Mouse (Mus musculus): Measurements from ENCODE around the gene Aak1.

Aak1 gene

DNA sequence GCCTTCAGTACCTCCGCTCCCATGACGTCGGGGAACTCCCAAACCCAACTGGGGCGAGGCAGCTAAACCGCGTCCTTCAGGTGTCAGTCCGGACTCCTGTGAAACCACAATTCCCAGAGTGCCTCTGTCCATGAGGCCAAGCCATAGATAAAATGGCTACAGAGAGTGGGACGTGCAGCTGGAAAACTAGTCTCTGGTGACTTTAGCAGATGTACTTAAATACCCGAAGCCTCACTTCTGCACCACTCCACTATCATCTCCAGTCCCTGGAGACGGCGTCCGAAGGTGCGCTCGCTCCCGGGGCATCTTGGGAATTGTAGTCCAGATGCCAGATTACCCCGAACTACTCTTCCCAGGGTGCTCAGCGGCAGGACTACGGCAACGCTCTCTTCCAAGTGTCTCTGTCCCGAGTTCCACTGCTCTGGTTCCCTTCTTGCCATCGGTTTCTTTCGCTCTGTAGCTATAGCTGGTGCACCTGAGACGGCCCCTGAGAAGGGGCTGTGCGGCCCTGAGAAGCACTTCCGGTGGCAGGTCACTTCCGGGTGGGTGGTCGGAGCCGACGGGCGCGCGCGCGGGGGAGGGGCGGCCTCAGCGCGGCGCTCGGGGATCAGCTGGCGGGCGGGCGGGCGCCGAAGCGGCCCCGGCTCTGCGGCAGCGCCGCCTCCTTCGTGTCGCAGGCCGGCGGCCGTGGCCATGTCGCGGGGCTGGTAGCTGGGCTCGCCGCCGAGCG lies at the start of gene Aak1:
Gene Aak1 (plus strand): TSS at position 603 of the 730 bp plus-strand sequence.
- peak; percentile 48 to 81 for DNase-seq (ENCODE audit: low read depth in 1 of 2, low spot score in 2 of 2)

DNA sequence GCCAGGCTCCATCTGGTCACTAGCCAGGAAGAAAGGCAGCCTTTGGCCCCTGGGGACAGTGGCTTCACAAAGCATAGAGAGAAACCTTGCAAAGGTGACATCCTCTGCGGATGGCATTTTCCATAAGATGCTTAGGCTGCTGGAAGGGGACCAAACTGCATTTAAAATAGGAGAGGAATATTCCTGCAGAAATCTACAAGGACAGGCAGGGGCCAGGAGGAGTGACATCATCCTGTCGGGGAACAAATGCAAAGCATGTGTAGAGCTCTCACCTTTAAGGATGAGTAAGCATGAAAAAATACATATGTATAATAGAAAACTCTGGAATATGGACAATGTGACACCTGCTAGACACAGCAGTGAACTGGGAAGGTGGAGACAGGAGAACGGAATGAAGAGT lies 48.9 kb upstream of the Aak1 start:
- DNase-seq (ENCODE audit: low read depth in 1 of 2, low spot score in 2 of 2), result no peak

DNA sequence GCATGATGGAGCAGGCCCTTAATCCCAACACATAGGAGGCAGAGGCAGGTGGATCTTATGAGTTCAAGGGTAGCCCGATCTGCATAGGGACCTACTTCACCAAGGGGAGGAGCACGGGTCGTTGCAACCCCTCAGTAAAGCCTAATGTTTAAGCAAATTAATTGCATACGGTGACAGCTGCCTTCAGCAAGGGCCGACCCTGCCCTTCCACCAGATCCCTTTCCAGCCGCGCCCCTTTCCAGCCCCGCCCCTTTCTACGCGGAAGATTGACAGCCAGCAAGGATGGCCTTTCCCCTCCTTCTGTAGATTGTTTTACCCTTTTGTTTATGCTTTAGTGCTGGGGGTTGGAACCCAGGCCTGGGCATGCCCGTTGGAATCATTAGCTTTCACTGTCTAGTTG lies 47.9 kb upstream of the Aak1 start:
- DNase-seq (ENCODE audit: low read depth in 1 of 2, low spot score in 2 of 2), result no peak

DNA sequence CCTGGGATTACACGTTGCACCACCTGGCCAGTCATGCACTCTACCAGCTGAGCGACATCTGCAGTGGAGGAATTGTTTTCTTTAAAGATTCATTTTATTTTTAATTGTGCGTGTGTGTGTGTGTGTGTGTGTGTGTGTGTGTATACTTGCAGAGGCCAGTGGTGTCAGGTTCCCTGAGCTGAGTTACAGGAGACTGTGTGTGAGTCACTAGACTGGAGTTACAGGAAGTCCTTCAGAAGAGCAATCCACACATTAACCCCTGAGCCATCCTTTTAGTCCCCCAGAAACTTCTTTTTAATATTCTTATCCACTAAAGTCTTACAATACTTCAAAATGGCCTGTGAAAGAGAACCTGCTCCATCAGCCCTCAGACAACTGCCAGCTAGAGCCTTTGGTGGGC lies 44.7 kb upstream of the Aak1 start:
- DNase-seq (ENCODE audit: low read depth in 1 of 2, low spot score in 2 of 2), result no peak

DNA sequence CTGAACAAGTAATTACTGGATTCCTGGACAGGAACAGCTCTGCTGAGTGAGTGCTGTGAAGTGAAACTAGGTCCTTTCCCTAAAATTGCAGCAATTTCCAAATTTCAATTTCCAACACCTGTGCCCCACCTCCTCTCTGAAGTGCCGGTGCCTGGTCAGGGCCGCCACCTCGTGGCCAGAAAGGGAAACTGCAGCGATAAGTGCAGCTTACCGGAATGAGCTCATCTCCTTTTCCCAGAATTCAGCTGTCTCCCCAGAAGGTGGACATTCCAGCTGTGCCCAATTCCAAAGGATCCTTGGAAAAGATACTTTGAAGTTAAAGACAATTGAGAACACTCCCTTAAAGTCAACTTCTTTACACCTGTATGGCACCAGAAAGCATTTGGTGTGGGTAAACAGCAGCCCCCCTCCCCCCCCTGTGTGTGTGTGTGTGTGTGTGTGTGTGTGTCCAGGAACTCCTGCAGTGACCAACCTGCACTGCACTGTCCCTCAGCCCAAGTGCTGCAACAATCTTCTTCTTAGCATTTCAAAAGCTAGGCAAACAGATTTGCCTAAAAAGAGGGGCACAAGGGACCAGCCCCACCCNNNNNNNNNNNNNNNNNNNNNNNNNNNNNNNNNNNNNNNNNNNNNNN lies 42.7 kb upstream of the Aak1 start:
- peak in 1 of 2 experiments; percentile 31 for DNase-seq (ENCODE audit: low read depth in 1 of 2, low spot score in 2 of 2)

DNA sequence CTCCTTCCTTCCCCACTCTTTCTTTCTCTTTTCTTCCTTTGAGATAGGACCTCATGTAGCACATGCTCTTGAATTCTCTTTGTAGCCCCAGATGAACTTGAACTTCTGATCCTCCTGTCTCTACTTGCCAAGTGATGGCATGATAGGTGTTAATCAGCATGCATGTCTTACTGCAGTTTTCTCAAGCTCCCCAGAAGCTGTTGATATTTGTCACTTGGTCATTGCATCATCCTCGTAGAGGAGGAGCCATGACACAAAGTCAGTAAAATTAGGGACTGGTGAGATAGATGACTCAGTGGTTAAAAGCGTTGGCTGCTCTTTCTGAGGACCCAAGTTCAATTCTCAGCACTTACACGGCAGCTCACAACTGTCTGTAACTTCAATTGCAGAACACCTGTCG lies 36.4 kb upstream of the Aak1 start:
- DNase-seq (ENCODE audit: low read depth in 1 of 2, low spot score in 2 of 2), result no peak

DNA sequence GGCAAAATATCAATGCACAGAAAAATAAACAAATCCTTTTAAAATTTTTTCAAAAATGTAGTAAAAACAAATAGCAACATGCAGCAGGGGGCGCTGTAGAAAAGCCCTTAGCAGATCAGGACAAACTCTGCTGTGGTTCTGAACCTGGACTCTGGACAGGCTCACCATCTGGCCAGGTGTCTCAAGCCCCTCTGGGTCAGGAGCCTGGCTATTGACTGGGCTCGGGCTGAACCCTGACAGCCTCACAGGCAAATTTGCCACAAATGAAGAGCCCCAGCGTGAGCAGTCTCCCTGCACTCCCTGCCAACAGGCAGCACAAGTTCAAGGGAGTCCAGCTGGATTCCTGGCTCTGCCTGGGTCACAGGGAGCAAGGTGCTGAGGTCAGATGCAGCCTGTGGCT lies 36.0 kb upstream of the Aak1 start:
- DNase-seq (ENCODE audit: low read depth in 1 of 2, low spot score in 2 of 2), result no peak

DNA sequence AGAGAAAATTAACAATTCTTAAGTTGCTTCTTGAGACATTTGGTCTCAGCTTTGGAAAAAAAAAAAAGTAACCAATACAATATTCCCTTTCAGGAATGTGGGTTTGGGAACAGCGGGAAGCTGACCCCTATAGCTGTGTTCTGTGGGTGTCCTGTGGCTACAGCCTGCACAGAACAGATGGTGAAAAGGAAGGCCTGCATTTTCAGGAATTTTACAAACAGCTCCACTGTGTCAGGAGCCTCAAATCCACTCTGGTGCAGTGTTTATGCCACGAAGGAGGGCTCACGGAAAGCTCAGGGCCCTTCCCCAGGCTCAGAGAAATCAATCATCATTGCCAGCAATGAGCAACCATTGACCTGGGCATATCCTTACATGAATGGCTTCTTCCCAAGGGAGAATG lies 34.4 kb upstream of the Aak1 start:
- no peak for DNase-seq (ENCODE audit: low read depth in 1 of 2, low spot score in 2 of 2)

DNA sequence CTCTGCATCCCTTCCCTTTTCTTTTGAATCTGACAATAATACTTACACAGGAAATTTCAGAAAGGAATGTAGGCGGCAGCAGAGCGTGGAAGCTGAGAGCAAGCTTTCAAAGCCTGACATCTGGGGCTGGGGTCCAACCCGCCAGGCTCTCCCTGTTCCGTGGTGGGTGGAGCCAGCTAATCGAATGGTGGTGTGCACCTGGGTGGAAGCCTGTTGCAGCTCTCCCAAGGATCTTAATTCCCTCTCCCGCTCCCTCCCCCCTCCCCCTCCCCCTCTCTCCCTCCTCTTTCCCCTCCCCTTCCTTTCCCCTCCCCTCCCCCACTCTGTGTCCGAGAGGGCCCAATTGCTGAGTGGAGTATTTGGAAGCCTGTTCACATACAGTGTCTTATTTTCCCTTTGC lies 33.9 kb upstream of the Aak1 start:
- no peak for DNase-seq (ENCODE audit: low read depth in 1 of 2, low spot score in 2 of 2)

DNA sequence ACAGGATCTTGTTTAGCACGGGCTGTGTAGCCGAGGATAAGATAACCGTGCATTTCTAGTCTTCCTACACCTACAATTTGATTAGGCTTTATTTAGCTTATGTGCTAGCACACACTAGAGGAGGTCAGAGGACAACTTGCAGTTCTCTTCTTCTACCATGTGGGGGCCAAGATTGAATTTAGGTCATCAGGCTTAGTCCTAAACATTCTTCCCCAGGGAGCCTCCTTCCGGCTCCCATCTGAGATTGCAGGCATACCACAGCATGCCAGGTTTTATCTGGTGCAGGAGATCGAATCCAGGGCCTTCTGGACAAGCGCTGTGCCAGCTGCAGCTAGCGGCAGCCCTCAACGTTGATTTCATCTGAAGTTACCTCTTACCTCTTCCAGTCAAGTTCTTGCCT lies 32.7 kb upstream of the Aak1 start:
- no peak for DNase-seq (ENCODE audit: low read depth in 1 of 2, low spot score in 2 of 2)

DNA sequence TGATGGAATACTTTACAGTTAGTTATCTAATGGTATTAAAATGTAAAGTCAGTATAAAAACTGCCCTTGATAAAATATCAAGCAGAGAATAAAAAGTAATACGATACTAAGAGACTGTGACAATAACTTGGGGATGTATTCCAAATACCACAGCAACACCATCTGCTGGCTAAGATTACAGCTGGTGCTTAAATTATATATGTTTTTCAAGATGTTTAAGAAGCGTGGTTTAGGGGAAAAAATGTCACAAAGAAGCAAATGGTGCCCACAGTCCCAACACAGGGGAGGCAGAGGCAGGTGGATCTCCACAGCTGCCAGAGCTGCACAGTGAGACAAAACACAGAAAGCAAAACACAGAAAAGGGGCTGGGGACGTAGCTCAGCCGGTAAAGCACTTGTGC lies 30.4 kb upstream of the Aak1 start:
- no peak for DNase-seq (ENCODE audit: low read depth in 1 of 2, low spot score in 2 of 2)

DNA sequence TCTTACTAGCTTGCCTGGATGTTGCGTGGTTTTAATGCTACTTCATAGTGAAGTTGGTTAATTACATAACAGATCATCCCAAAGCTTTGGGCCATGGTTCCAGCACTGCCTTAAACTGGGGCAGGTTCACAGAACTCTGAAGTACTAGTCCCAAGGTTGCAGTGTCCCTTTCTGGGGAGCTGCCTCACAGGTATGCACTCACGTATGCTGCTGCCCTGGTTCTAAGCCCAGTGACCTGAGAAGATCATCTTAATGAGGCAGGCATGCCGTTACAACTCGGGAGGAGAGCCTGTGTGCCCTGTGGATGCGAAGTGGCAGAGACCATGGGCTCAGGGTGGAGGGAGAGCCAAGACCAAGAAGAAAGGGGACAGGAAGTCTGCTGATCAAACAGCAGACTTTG lies 29.4 kb upstream of the Aak1 start:
- no peak for DNase-seq (ENCODE audit: low read depth in 1 of 2, low spot score in 2 of 2)

DNA sequence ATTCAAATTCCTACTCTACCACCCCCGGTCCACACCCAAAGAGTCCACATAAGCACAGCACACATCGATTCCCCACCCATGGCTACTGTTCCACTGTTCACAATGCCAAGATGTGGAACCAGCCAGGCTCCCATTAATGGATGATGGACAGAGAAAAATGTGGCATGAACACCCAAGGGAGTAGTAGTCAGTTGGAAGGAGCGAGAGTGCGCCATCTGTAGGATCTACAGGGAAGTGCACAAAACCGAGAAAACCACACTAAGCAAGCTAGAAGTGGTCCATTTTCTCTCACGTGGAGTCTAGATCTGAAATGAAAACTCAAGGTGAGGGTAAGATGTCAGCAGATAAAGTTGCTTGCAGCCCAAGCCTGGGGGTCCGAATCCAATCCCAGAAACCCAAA lies 28.6 kb upstream of the Aak1 start:
- DNase-seq (ENCODE audit: low read depth in 1 of 2, low spot score in 2 of 2), result no peak

DNA sequence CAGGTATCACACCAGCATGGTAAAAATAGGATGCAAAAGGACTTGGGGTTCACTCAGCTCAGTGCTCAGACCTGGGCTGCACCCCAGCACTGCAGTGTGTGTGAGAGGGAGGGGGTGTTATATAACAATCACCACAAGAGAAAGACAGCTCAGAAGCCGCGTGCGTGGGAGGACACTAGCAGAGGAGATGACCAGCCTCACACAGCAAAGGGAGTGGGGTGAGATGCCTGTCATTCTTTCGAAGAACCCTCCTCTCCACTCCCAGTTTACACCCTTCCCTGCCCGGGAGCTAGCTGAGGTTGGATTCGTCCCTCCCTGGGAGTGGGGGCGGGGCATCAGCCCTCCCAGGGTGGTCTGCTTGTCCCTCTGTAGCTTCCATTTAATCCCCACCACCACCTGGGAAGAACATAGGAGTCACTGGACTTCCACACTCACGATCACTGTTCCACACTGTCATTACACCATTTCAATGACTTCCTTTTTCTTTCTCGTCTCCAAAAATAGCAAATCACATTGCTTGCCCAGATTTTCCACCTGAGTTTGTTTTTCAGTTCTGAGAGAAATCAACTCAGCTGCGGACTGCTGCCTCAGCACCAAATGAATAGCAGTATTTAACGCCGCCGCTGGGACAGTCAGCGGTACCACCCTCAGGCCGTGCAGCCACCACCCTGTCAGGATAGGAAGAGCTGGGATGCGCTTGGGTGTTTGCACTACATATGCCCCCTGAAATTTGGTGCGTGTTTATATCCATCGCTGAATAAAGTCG lies 26.8 kb upstream of the Aak1 start:
- no peak for DNase-seq (ENCODE audit: low read depth in 1 of 2, low spot score in 2 of 2)

DNA sequence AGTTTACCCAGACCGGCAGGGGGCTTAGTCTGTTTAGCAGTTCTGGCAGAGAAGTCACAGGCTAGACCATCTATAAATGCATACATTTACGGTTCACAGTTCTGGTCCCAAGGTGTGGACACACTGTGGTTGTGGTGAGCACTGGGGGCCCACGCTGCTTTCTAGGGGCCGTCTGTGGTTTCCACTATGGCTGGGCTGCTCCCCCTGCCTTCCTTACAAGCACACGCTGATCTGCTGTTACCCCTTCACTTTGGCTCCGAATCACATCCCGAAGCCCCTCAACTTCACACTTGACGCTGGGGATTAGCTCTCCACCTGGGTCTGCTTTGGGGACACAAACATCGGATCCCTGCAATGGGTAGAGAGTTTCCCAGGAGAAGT lies 26.3 kb upstream of the Aak1 start:
- no peak for DNase-seq (ENCODE audit: low read depth in 1 of 2, low spot score in 2 of 2)

DNA sequence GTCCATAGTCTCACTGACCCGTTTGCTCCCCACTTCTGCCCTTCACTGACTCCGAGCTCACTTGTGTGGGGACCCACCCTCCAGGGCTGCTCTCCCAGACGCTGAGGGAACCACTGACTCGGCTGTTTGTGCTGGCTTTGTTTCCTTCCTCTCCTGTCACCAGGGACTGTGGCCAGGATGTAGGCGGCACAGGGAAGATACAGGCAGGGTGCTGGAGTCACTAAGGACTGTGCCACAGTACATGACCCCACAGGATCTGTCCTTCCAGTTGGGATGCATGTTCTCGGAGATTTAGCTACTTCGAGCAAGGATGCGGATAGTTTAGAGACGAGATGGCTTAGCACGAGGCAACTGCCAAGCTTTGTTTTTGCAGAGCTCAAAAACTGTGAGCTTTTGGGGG lies 25.5 kb upstream of the Aak1 start:
- DNase-seq (ENCODE audit: low read depth in 1 of 2, low spot score in 2 of 2), result no peak

DNA sequence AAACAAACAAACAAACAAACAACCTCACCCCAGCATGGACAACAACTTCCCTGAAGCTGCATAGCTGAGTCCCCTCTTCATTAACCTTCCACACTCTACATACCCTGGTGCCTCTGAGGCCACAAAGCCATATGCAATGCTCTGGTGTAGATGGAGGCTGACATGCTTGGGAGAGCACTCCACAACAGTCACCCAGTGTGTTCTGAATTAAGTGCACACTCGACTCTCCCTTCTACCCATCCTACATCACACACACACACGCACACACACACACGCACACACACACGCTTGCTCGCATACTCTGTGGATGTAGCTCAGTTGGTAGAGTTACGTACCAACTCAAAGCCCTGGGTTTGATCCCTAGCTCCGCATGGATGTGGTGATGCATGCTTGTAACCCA lies 24.9 kb upstream of the Aak1 start:
- DNase-seq (ENCODE audit: low read depth in 1 of 2, low spot score in 2 of 2), result no peak

DNA sequence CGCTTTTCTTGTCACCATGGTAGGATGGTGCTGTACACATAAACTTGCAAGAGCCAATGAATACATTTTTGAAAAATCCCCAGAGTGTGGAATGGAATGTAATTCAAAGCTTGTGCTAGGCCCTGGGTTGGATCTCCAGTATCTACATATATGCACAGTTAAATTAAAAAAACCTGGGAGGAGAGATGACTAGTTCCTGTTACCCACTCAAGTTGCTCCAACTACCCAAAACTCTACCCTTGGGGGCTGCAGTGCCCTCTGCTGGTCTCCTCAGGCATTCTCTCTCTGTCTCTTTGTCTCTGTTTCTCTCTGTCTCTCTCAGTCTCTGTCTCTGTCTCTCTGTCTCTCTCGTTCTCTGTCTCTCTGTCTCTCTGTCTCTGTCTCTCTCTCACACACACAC lies 21.9 kb upstream of the Aak1 start:
- DNase-seq (ENCODE audit: low read depth in 1 of 2, low spot score in 2 of 2), result no peak

DNA sequence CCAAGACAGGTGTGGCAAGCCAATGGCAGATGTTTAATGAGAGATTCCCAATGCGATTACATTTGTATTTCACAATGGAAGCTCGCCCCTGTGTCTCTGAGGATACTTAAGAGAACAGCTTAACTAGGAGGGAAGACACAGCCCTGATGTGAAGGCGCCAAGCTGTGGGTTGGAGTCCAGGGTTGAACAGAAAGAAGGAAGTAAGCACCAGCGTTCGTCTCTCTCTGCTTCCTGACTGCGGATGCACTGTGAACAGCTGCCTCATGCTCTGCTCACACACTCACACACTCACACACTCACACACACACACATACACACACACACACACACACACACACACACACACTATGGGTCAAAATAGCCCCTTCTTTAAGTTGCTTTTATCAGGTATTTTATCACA lies 19.5 kb upstream of the Aak1 start:
- DNase-seq (ENCODE audit: low read depth in 1 of 2, low spot score in 2 of 2), result no peak

DNA sequence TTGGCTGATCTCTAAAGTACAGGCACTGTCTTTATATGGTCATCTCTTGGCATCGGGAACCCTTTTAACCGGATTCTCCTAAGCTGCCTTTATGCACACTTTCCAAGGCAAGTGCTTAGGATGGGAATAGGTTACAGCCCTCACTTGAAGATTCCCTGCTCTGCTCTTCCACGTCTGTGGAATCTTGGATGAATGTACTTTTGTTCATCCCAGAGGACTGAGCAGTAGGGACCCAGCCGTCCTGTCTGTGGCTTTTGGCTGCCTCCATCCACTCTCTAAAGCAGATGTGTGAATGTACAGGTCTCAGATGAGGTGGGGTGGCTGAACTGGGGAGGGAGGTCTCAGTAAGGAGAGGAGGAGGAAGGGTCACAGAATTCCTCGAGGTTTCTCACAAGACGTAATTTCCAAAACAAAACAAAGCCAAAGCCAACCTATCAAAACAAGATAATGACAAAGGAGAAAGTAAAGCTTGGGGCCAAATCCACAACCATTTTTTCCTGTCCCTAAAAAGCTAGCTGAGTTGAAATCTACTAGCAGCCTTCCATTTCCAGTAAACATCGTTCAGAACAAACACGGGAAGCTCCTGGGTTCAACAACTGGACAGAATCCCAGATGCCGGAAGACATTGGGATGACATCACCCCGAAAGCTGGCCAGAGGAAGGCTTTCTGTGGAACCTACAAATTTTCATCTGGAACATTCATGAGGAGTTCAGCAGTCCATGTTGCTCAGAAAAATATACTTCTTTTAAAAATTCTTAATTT lies 18.4 kb upstream of the Aak1 start:
- no peak for DNase-seq (ENCODE audit: low read depth in 1 of 2, low spot score in 2 of 2)

DNA sequence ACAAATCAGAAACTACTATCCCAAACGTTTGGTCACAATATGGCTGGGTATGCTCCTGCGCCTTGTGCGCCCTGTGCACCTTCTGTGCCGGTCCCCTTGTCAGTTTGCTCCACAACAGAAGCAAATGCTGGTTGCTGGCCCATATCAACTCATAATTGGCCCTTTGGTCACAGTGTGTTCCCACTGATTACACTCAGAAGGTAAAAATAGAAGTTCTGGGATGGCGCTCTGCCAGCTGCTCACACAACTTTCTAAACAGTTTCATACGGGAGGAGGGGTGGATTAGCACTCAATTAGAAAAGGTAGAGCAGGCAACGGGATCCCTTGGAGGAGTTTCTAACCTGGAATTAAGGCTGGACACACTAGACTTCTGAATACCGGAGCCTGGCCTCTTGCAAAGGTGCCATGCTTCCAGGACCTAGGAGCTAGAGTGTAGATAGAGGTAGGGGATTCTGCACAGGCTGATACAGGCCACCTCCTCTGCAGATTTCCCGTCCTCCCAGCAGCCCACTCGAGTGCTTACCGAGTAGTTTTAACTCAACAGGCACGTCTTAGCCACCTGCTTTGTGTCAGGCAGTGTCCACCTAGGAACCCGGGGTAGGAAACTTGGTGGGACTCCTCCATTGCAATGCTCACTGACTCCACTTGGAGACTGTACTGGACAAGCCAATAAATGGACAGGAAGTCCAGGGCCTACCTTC lies 16.4 kb upstream of the Aak1 start:
- DNase-seq (ENCODE audit: low read depth in 1 of 2, low spot score in 2 of 2), result no peak
